Mouse (Mus musculus) B cell, adult 62 days (primary cell): ENCODE data around the gene Kcnmb2. TPM values are rescaled to one million over a fixed set of nuclear protein-coding genes. Genes with fewer than 3 reads are reported as not detected.

Experiments used
- total RNA-seq: library from RNA; stranded (reverse); gene quantifications from 4 replicates; pipeline ENCODE4 v1.2.4, GENCODE M21; 2023

Gene Kcnmb2
- total RNA-seq, result not detected in 4 replicates

DNA sequence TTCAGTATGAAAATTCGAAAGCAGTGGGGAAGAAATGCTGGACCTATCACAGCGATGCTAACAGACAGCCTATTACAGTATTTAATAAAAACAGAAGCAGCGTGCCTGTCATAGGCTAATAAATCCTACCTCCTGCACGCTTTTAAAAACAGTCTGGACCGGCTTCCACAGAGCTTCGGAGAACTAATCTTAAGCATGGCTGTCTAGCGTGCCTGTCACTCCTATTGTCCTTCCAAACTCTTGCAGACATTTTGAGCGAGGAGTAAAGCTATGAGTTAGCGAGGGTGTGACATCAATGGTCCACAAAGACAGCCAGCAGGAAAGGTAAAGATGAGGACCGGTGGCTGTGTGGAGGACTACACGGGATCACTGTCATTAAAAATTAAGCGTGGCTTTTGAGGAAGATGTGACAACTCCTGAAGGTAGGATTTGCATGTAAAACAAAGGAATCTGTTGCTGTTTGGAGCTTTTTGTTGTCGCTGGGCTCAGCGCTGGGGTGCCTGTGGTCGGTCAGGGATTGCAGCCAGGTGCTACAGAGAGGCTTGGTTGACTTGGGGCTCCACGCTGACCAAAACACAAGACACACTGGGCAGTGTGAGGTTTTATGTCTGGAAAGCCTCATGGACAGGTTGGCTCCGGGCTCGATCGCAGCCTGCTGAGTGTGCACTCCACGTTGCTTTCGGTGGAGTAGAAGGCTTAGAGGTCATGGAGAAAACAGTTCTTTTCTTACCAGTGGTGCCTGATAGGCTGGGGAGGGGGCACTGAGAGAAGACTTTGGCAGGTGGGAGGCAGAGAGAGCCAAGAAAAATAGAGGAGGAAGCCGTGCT lies at the start of gene Kcnmb2:
TSS of gene Kcnmb2 (plus strand) at position 4 of the 827 bp plus-strand sequence.

